Mouse (Mus musculus) G1E (cell line): ENCODE data around the gene Tmem108. TPM values are rescaled to one million over a fixed set of nuclear protein-coding genes. Genes with fewer than 3 reads are reported as not detected.

Experiments used
- ATAC-seq: 2 replicates; pipeline ENCODE4 v1.8.0; 2016; ENCODE audit warnings: mild to moderate bottlenecking; ENCODE audit not compliant: insufficient number of reproducible peaks, poor library complexity, low FRiP score, severe bottlenecking; ENCODE audit errors: extremely low read depth
- DNase-seq: peaks from one replicate; pipeline ENCODE4 v3.0.0; 2012; ENCODE audit warnings: low spot score
- H3K27me3 ChIP-seq: 2 replicates; pipeline ENCODE4 v1.6.1; 2012; ENCODE audit warnings: mild to moderate bottlenecking, low read length, inconsistent platforms; ENCODE audit not compliant: insufficient read depth
- H3K36me3 ChIP-seq: replicated peaks from 2 replicates; pipeline ENCODE3; 2012; ENCODE audit warnings: mild to moderate bottlenecking, inconsistent platforms
- H3K4me1 ChIP-seq: 2 replicates; pipeline ENCODE4 v1.6.1; 2012; ENCODE audit warnings: low read depth, low read length, inconsistent platforms, mixed read lengths; ENCODE audit not compliant: insufficient read depth
- H3K4me3 ChIP-seq: 2 replicates; pipeline ENCODE4 v1.5.1; 2012; ENCODE audit warnings: low read depth, mild to moderate bottlenecking, inconsistent platforms, low read length, moderate library complexity, mixed read lengths
- H3K9me3 ChIP-seq: replicated peaks from 2 replicates; pipeline ENCODE4 v1.6.1; 2012; ENCODE audit warnings: inconsistent platforms
- CTCF ChIP-seq: IDR thresholded peaks from 2 replicates; pipeline ENCODE4 v1.5.1; 2012; ENCODE audit warnings: low read depth, low read length, inconsistent platforms, mixed read lengths
- GATA1 ChIP-seq: IDR thresholded peaks from 2 replicates; pipeline ENCODE4 v1.6.1; 2012; ENCODE audit warnings: borderline replicate concordance, low read length, inconsistent platforms, mixed read lengths
- GATA2 ChIP-seq: IDR thresholded peaks from 2 replicates; pipeline ENCODE4 v1.6.1; 2012; ENCODE audit warnings: low read depth, low read length, inconsistent platforms, borderline replicate concordance
- POLR2AphosphoS5 ChIP-seq: IDR thresholded peaks from 2 replicates; pipeline ENCODE4 v1.6.1; 2012; ENCODE audit warnings: low read depth, low read length, inconsistent platforms; ENCODE audit not compliant: insufficient replicate concordance
- TAL1 ChIP-seq: conservative IDR thresholded peaks from 2 replicates; pipeline ENCODE4 v1.6.1; 2012; ENCODE audit warnings: low read depth, low read length, inconsistent platforms, mixed read lengths
- polyA plus RNA-seq: library from polyadenylated mRNA; stranded (reverse); fragments of >175 nt; gene quantifications from 2 replicates; pipeline ENCODE4 v1.2.3, GENCODE M21; 2012
- total RNA-seq, 2 experiments: library from RNA; stranded (forward) in 1 of 2; stranded (reverse) in 1 of 2; fragments of 200-1000 nt in 1 of 2; fragments of >200 nt in 1 of 2; fragmentation: Nextera tagmentation in 1 of 2; gene quantifications; 2 replicates each; pipeline ENCODE4 v1.2.3; 2014 to 2017

Gene Tmem108
- total and polyA plus RNA-seq, 3 experiments, result 0.27 TPM; not detected in 2

- peaks cover 60% of the 10 kb centered on the region for H3K9me3 ChIP-seq
- ATAC-seq (no peak), DNase-seq (no peak)
- no peaks in the 10 kb centered on the region; the same call in 1 of the 2 replicates for H3K27me3 ChIP-seq
- H3K4me1 ChIP-seq, result no peaks in the 10 kb centered on the region
- TF ChIP-seq GATA2, result no peak
- no peak for TF ChIP-seq TAL1
- TF ChIP-seq GATA1, result no peak
- no peak for TF ChIP-seq CTCF
- TF ChIP-seq POLR2AphosphoS5, result no peak
- H3K36me3 ChIP-seq, result no peaks in the 10 kb centered on the region
- no peak overlapping the region for H3K4me3 ChIP-seq
Measured at GRCm38 (mm10) chr9:103726751-103727462, 34.7 kb downstream of the Tmem108 start.

- ATAC-seq, result no peak
- DNase-seq, result no peak
- no peak overlapping the region for H3K4me3 ChIP-seq
- no peaks in the 10 kb centered on the region for H3K36me3 ChIP-seq
- no peaks in the 10 kb centered on the region; the same call in 1 of the 2 replicates for H3K27me3 ChIP-seq
- H3K4me1 ChIP-seq, result no peaks in the 10 kb centered on the region
- no peak for TF ChIP-seq TAL1
- TF ChIP-seq CTCF, result no peak
- no peak for TF ChIP-seq POLR2AphosphoS5
- TF ChIP-seq GATA2, result no peak
- no peak for TF ChIP-seq GATA1
- peaks cover 63% of the 10 kb centered on the region for H3K9me3 ChIP-seq
Measured at GRCm38 (mm10) chr9:103725497-103725896, 36.1 kb downstream of the Tmem108 start.

GRCm38 (mm10) chr9:103721486-103721885, 40.2 kb downstream of the Tmem108 start:
- Histone ChIP-seq H3K4me3 (no peak overlapping the region), H3K36me3 (no peaks in the 10 kb centered on the region), H3K4me1 (no peaks in the 10 kb centered on the region), H3K9me3 (peaks cover 61% of the 10 kb centered on the region), H3K27me3 (no peaks in the 10 kb centered on the region; the same call in 1 of the 2 replicates)
- no peak for DNase-seq
- no peak for ATAC-seq
- TF ChIP-seq GATA1, result no peak
- TF ChIP-seq POLR2AphosphoS5, result no peak
- TF ChIP-seq CTCF, result no peak
- no peak for TF ChIP-seq TAL1
- TF ChIP-seq GATA2, result no peak

GRCm38 (mm10) chr9:103721081-103721480, 40.6 kb downstream of the Tmem108 start:
- Histone ChIP-seq H3K36me3 (no peaks in the 10 kb centered on the region), H3K9me3 (peaks cover 63% of the 10 kb centered on the region), H3K4me1 (no peaks in the 10 kb centered on the region), H3K27me3 (no peaks in the 10 kb centered on the region; the same call in 1 of the 2 replicates), H3K4me3 (no peak overlapping the region)
- ATAC-seq (no peak), DNase-seq (no peak)
- TF ChIP-seq GATA2 (no peak), GATA1 (no peak), CTCF (no peak), TAL1 (no peak), POLR2AphosphoS5 (no peak)

GRCm38 (mm10) chr9:103720021-103720420, 41.6 kb downstream of the Tmem108 start:
- Histone ChIP-seq H3K4me3 (no peak overlapping the region), H3K27me3 (no peaks in the 10 kb centered on the region; the same call in 1 of the 2 replicates), H3K36me3 (no peaks in the 10 kb centered on the region), H3K4me1 (no peaks in the 10 kb centered on the region), H3K9me3 (peaks cover 67% of the 10 kb centered on the region)
- no peak for TF ChIP-seq POLR2AphosphoS5
- TF ChIP-seq CTCF, result no peak
- DNase-seq (no peak), ATAC-seq (no peak)

GRCm38 (mm10) chr9:103716002-103716401, 45.6 kb downstream of the Tmem108 start:
- ATAC-seq, result no peak
- no peak for TF ChIP-seq GATA2
- no peak for TF ChIP-seq GATA1
- TF ChIP-seq TAL1, result no peak
- no peak for TF ChIP-seq POLR2AphosphoS5
- TF ChIP-seq CTCF, result no peak
- Histone ChIP-seq H3K27me3 (no peaks in the 10 kb centered on the region), H3K36me3 (no peaks in the 10 kb centered on the region), H3K4me3 (no peak overlapping the region), H3K9me3 (peaks cover 67% of the 10 kb centered on the region), H3K4me1 (no peaks in the 10 kb centered on the region)
- no peak for DNase-seq
